ENCODE assay signal across 19 mouse cellular contexts in genomic region chr3:124712166-124712565, GRCm38 (mm10).
A peak's percentile ranks its signal among the peaks of the same experiment; 100 is the strongest.
DNase-seq lines count a peak whose midpoint lies in the region; ATAC-seq and TF ChIP-seq lines count a peak whose summit lies in the region.
"Had no signal": no experiment of that assay in that cellular context is flagged by ENCODE, and none has a peak within 500 bp of the region (broad histone marks: within the 10 kb centered on the region; RNA-seq: fewer than 3 reads in every experiment).

No protein-coding gene starts in this region.

- DNase-seq in hindbrain, postnatal 0 days (ENCODE audit: low spot score): peak; percentile 13
- DNase-seq in brain, embryonic 14.5 days (ENCODE audit: low read depth): peak; percentile 57
- DNase-seq in lung, postnatal 10 days: no peak
- no peak for DNase-seq in thymus, adult 2 months
- DNase-seq: adrenal gland, adult 2 months; adrenal gland, postnatal 25 days; cerebellum, adult 11-12 months; cerebellum, adult 9-11 months; cerebellum, postnatal 36 days; gastrocnemius, postnatal 36 days; heart, adult 11 months; heart, postnatal 36 days; kidney, adult 11 months had no signal

- H3K79me2 ChIP-seq in myocyte (ENCODE audit: control insufficient read depth, insufficient read depth): no peaks in the 10 kb centered on the region

- H3K36me3 ChIP-seq in hindbrain, postnatal 0 days (ENCODE audit: insufficient read depth, low read length): no peaks in the 10 kb centered on the region
- H3K36me3 ChIP-seq in hindbrain, embryonic 13.5 days: no peaks in the 10 kb centered on the region
- H3K36me3 ChIP-seq in forebrain, embryonic 16.5 days (ENCODE audit: control insufficient read depth, insufficient read depth): no peaks in the 10 kb centered on the region
- no peaks in the 10 kb centered on the region for H3K36me3 ChIP-seq in myocyte (ENCODE audit: control insufficient read depth, insufficient read depth)
- H3K36me3 ChIP-seq in thymus, adult 2 months (ENCODE audit: control insufficient read depth, insufficient read depth, low read length): no peaks in the 10 kb centered on the region
- H3K36me3 ChIP-seq: embryonic facial prominence, embryonic 10.5 days; heart, embryonic 13.5 days had no signal

- no peak overlapping the region for H3K4me2 ChIP-seq in hindbrain, postnatal 0 days (ENCODE audit: low read depth, low read length)
- H3K4me2 ChIP-seq in hindbrain, embryonic 13.5 days: no peak overlapping the region
- no peak overlapping the region for H3K4me2 ChIP-seq in forebrain, embryonic 16.5 days (ENCODE audit: low read length)
- H3K4me2 ChIP-seq in myocyte (ENCODE audit: low read depth): peak overlapping the region; percentile 50
- H3K4me2 ChIP-seq: heart, embryonic 13.5 days had no signal

- H3K27ac ChIP-seq in hindbrain, postnatal 0 days: no peak overlapping the region
- no peak overlapping the region for H3K27ac ChIP-seq in hindbrain, embryonic 13.5 days
- H3K27ac ChIP-seq in forebrain, embryonic 16.5 days (ENCODE audit: low read length): no peak overlapping the region
- no peak overlapping the region for H3K27ac ChIP-seq in thymus, adult 2 months (ENCODE audit: control insufficient read depth, insufficient read depth, low read length)
- H3K27ac ChIP-seq: embryonic facial prominence, embryonic 10.5 days; heart, embryonic 13.5 days had no signal

- no peak overlapping the region for H3ac ChIP-seq in myocyte (ENCODE audit: control insufficient read depth, insufficient read length)

- H3K4me3 ChIP-seq in hindbrain, postnatal 0 days (ENCODE audit: low read length): no peak overlapping the region
- H3K4me3 ChIP-seq in hindbrain, embryonic 13.5 days: no peak overlapping the region
- no peak overlapping the region for H3K4me3 ChIP-seq in forebrain, embryonic 16.5 days (replicated peaks; ENCODE audit: low read length)
- no peak overlapping the region for H3K4me3 ChIP-seq in myocyte
- H3K4me3 ChIP-seq in thymus, adult 2 months (ENCODE audit: control insufficient read depth, insufficient read depth, low read length): no peak overlapping the region
- H3K4me3 ChIP-seq: embryonic facial prominence, embryonic 10.5 days; heart, embryonic 13.5 days had no signal

- TF ChIP-seq POLR2A in brain, embryonic 14.5 days (IDR thresholded peaks at IDR 0.05; ENCODE audit: borderline replicate concordance, extremely low read depth, insufficient read depth, insufficient read length, poor library complexity, severe bottlenecking): no peak
- no peak for TF ChIP-seq POLR2A in myocyte (IDR thresholded peaks at IDR 0.05; ENCODE audit: insufficient read length, low read depth)
- no peak for TF ChIP-seq POLR2A in thymus, adult 2 months (IDR thresholded peaks at IDR 0.05; ENCODE audit: control insufficient read depth, extremely low read depth, insufficient read depth, low read length, poor library complexity)

- ATAC-seq in hindbrain, postnatal 0 days: no peak
- no peak for ATAC-seq in hindbrain, embryonic 13.5 days (ENCODE audit: low FRiP score)
- ATAC-seq in forebrain, embryonic 16.5 days: peak; percentile 81
- ATAC-seq: hindbrain, embryonic 16.5 days had no signal

- no peak for TF ChIP-seq CTCF in hindbrain, postnatal 0 days (IDR thresholded peaks at IDR 0.05; ENCODE audit: low read depth)
- TF ChIP-seq CTCF in brain, embryonic 14.5 days (IDR thresholded peaks at IDR 0.05; ENCODE audit: borderline replicate concordance, extremely low read depth, insufficient read depth, insufficient read length): no peak
- no peak for TF ChIP-seq CTCF in thymus, adult 2 months (IDR thresholded peaks at IDR 0.05; ENCODE audit: borderline replicate concordance, control insufficient read depth, extremely low read depth, insufficient read depth, low read length, poor library complexity)

- H3K9me3 ChIP-seq in hindbrain, postnatal 0 days (ENCODE audit: low read length): no peaks in the 10 kb centered on the region
- no peaks in the 10 kb centered on the region for H3K9me3 ChIP-seq in hindbrain, embryonic 13.5 days
- H3K9me3 ChIP-seq in forebrain, embryonic 16.5 days (ENCODE audit: control insufficient read depth, low read length): no peaks in the 10 kb centered on the region
- H3K9me3 ChIP-seq: embryonic facial prominence, embryonic 10.5 days; heart, embryonic 13.5 days had no signal

- H3K27me3 ChIP-seq in hindbrain, postnatal 0 days (ENCODE audit: insufficient read depth, low read length): no peaks in the 10 kb centered on the region
- H3K27me3 ChIP-seq in hindbrain, embryonic 13.5 days: no peaks in the 10 kb centered on the region
- no peaks in the 10 kb centered on the region for H3K27me3 ChIP-seq in forebrain, embryonic 16.5 days (replicated peaks; ENCODE audit: control insufficient read depth, insufficient read depth, low read length)
- no peaks in the 10 kb centered on the region for H3K27me3 ChIP-seq in myocyte (ENCODE audit: control insufficient read depth, insufficient read depth, insufficient read length)
- no peaks in the 10 kb centered on the region for H3K27me3 ChIP-seq in thymus, adult 2 months (ENCODE audit: control insufficient read depth, insufficient read depth, low read length)
- H3K27me3 ChIP-seq: heart, embryonic 13.5 days had no signal

- no peak overlapping the region for H3K9ac ChIP-seq in hindbrain, postnatal 0 days (replicated peaks; ENCODE audit: low read length)
- H3K9ac ChIP-seq in hindbrain, embryonic 13.5 days: no peak overlapping the region
- H3K9ac ChIP-seq in forebrain, embryonic 16.5 days (replicated peaks; ENCODE audit: low read depth, low read length): no peak overlapping the region
- H3K9ac ChIP-seq: heart, embryonic 13.5 days had no signal

- H3K4me1 ChIP-seq in hindbrain, postnatal 0 days (ENCODE audit: insufficient read depth, low read length): no peaks in the 10 kb centered on the region
- H3K4me1 ChIP-seq in hindbrain, embryonic 13.5 days (replicated peaks): no peaks in the 10 kb centered on the region
- no peaks in the 10 kb centered on the region for H3K4me1 ChIP-seq in forebrain, embryonic 16.5 days (replicated peaks; ENCODE audit: control insufficient read depth, insufficient read depth, low read length)
- H3K4me1 ChIP-seq in thymus, adult 2 months (replicated peaks; ENCODE audit: control insufficient read depth, insufficient read depth, low read length): no peaks in the 10 kb centered on the region
- H3K4me1 ChIP-seq: embryonic facial prominence, embryonic 10.5 days; heart, embryonic 13.5 days had no signal

- 66% methylated on average over 2 of the region's 2 CpGs for WGBS in hindbrain, postnatal 0 days
- WGBS in hindbrain, embryonic 13.5 days: 74% methylated on average over 2 of the region's 2 CpGs
- WGBS in forebrain, embryonic 16.5 days: 67% methylated on average over 2 of the region's 2 CpGs
- WGBS in thymus, adult 2 months: 87% methylated on average over 2 of the region's 2 CpGs

TF ChIP-seq in myocyte, 11 proteins besides CTCF, POLR2A, EP300 and RAD21:
- no peak for TF ChIP-seq USF1 (IDR thresholded peaks at IDR 0.05; ENCODE audit: low read depth)
- TF ChIP-seq POLR2AphosphoS2 (IDR thresholded peaks at IDR 0.05; ENCODE audit: insufficient read length, low read depth): no peak
- no peak for TF ChIP-seq MAX (IDR thresholded peaks at IDR 0.05; ENCODE audit: low read depth)
- no peak for TF ChIP-seq TCF12 (IDR thresholded peaks at IDR 0.05; ENCODE audit: insufficient read depth, poor library complexity, severe bottlenecking)
- no peak for TF ChIP-seq REST (IDR thresholded peaks at IDR 0.05; ENCODE audit: insufficient read depth, insufficient read length)
- no peak for TF ChIP-seq E2F4 (IDR thresholded peaks at IDR 0.05; ENCODE audit: insufficient read depth)
- no peak for TF ChIP-seq MYOG (IDR thresholded peaks at IDR 0.05; ENCODE audit: control insufficient read depth in 1 of 3, insufficient read depth in 1 of 3, insufficient read length in 2 of 3, low read depth in 2 of 3)
- no peak for TF ChIP-seq MYOD1 (IDR thresholded peaks at IDR 0.05; ENCODE audit: control insufficient read depth in 1 of 3, insufficient read length in 2 of 3, low read depth in 2 of 3)
- TF ChIP-seq TCF3 (IDR thresholded peaks at IDR 0.05; ENCODE audit: insufficient read length, low read depth): no peak
- no peak for TF ChIP-seq SRF (IDR thresholded peaks at IDR 0.05; ENCODE audit: control insufficient read depth, insufficient read length, low read depth)
- no peak for TF ChIP-seq CEBPB (IDR thresholded peaks at IDR 0.05; ENCODE audit: insufficient read depth, poor library complexity, severe bottlenecking)

Comparison
In these comparisons a context has a peak if more than half of its experiments do, and no peak if none do; other contexts are left out.
1. DNase-seq: peak in hindbrain, postnatal 0 days (single experiment) and brain, embryonic 14.5 days (single experiment); none in lung, postnatal 10 days (single experiment) and thymus, adult 2 months (single experiment).